Mouse (Mus musculus): Measurements from ENCODE around the gene Atp6v1e2.

DNA sequence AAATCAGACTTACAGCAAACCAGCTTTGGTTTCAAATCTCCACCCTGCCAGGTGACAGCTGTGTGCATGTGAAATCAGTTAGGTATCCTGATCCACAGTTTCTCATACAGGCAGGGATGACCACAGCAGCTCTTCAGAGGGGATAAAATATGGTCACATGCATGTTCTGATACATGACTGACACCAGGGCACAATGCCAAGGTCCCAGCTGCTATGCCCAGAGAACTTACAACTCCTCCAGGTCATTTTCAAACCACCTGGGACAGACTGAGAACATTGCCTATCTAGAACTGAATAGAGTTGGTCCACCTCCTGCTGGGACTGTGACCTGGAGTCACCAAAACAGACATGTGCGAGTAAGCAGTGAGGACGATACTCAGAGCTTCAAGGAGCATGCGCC lies 40.6 kb downstream of the Atp6v1e2 start:
- TF ChIP-seq CTCF (IDR thresholded peaks at IDR 0.05; ENCODE audit: borderline replicate concordance, insufficient read depth, low read length) (no peak), POLR2A (IDR thresholded peaks at IDR 0.05; ENCODE audit: low read depth, low read length) (no peak)

Data from embryonic fibroblast, embryonic 13.5 days (primary cell).